Mouse (Mus musculus): ENCODE data around the gene Fgf9. TPM values are rescaled to one million over a fixed set of nuclear protein-coding genes. Genes with fewer than 3 reads are reported as not detected.

The Fgf9 gene
- total RNA-seq, 4 experiments from 2014 or later = 14.8 to 17.0 (median 16.2) TPM

Other genes starting within 250 kb of the Fgf9 start
- 1 to 10 TPM in 1 of 4 experiments, under 1 TPM in 3; 0.81 to 2.1 (median 0.92) TPM for gene Ska3, start 244.4 kb upstream of the Fgf9 start, total RNA-seq (2022)
- 10 to 100 TPM; 57.5 to 69.7 (median 63.6) TPM for gene Mrpl57, start 244.3 kb upstream of the Fgf9 start, total RNA-seq (2022)
- gene Zdhhc20, start 180.3 kb upstream of the Fgf9 start, total RNA-seq (2022) = 10 to 100 TPM; 43.9 to 48.4 (median 46.2) TPM
- gene Micu2, start 71.3 kb upstream of the Fgf9 start, total RNA-seq (2022) = 10 to 100 TPM; 20.2 to 25.7 (median 22.5) TPM